Mouse (Mus musculus) spleen, embryonic (tissue): ENCODE results near the gene Ino80d.

Experiments used
- CTCF ChIA-PET: fragments of 350-600 bp; sonication (Branson Sonifier 250); formaldehyde crosslinking; loops from one replicate; lab custom pipeline; 2022; lab: Charles Lee

Gene Ino80d

GRCm38 (mm10) chr1:63110536-63111285 lies 3.8 kb downstream of the Ino80d start:
- CTCF ChIA-PET, result no interaction called here

GRCm38 (mm10) chr1:63107614-63108327 lies 6.7 kb downstream of the Ino80d start:
- CTCF ChIA-PET, result no interaction called here

GRCm38 (mm10) chr1:63102758-63103451 lies 11.6 kb downstream of the Ino80d start:
- CTCF ChIA-PET, result interaction anchor here (0.7 kb wide), 1 partner anchor 14 kb away, joined by 3 read pairs; no protein-coding TSS in a partner anchor

GRCm38 (mm10) chr1:63100196-63100595 lies 14.3 kb downstream of the Ino80d start:
- CTCF ChIA-PET, result no interaction called here

GRCm38 (mm10) chr1:63098831-63099230 lies 15.6 kb downstream of the Ino80d start:
- CTCF ChIA-PET, result no interaction called here

- CTCF ChIA-PET, result no interaction called here
These were observed 18.4 kb downstream of the Ino80d start for GRCm38 (mm10) chr1:63096071-63096470.

DNA sequence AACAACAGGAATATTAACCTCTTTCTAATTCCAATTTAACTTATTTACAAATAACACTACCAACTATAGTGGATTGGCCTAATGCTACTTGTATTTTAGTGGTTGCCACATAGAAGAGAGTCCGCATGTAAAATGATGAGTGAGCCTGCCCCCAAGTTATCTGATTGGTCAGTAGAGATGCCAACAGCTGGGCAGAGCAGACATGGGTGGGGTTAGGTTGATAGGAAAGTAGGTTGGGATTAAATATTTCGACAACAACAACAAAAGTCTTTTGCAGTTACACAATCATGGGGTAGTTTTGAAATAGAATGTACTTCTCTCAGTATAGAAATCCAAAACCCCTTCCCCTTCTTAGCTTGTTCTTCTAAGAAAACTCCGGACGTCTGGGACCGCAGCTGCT lies 24.7 kb downstream of the Ino80d start:
- CTCF ChIA-PET, result no interaction called here

DNA sequence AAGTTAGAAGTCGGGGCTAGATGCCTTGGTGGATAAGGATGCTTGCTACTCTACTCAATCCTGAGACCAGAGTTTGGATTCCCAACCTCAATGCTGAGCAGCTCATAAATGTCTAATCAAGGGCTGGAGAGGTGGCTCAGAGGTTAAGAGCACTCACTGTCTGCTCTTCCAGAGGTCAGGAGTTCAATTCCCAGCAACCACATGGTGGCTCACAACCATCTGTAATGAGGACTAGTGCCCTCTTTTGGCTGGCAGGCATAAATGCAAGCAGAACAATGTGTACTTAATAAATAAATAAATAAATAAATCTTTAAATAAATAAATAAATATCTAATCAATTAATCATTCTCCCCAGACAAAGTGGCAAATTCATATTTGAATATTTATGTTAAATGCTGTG lies 25.9 kb downstream of the Ino80d start:
- CTCF ChIA-PET, result interaction anchor here (0.5 kb wide), 1 partner anchor 14 kb away, joined by 3 read pairs; no protein-coding TSS in a partner anchor

DNA sequence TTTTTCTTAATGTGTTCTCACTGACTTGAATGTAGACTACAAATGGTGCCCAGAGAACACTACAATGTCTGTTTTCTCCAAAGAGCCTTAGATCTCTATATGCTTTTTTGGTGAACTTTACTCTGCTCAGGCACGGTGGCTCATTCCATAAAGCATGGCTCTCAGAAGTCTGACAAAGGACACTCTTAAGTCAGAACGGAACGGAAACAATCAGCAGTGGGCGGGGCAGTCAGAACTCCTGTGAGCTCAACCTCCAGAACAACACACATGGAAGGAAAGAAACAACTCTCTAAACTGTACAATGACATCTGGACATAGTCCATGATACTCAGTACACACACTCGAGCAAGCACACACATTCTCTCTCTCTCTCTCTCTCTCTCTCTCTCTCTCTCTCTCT lies 34.2 kb downstream of the Ino80d start:
- CTCF ChIA-PET, result no interaction called here

DNA sequence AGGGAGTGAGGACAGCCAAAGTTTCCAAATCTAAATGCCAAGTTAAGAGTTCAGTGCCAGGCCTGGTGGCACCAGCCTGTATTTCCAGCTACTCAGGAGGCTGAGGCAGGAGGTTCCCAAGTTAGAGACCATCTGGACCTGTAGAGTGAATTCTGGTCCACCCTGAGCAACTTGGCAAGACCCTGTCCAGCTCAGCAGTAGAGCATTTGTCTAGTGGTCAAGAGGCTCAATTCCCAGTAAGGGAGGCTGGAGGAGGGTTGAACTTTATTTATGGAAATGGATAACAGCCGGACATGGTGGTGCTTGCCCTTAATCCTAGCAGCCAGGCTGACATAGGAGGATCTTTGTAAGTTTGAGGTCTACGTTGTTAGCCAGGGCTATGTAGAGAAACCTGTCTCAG lies 38.1 kb downstream of the Ino80d start:
- CTCF ChIA-PET, result no interaction called here

DNA sequence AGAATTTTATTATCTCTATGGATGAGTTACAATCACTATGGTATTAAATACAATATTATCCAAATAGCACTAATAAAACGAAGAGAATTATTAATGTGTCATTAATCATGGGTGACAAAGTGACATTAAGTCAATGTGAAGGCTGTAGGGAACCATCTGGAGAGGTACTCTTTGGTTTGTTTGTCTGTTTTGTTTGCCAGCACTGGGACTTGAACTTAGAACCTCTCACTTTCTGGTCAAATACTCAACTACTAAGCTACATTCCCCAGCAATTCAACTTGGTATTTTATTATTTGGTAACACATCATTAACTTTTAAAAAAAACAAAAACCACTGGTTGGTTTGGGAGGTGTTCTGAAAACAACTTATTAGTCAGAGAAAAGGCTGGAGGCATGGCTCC lies 43.1 kb downstream of the Ino80d start:
- CTCF ChIA-PET, result no interaction called here

DNA sequence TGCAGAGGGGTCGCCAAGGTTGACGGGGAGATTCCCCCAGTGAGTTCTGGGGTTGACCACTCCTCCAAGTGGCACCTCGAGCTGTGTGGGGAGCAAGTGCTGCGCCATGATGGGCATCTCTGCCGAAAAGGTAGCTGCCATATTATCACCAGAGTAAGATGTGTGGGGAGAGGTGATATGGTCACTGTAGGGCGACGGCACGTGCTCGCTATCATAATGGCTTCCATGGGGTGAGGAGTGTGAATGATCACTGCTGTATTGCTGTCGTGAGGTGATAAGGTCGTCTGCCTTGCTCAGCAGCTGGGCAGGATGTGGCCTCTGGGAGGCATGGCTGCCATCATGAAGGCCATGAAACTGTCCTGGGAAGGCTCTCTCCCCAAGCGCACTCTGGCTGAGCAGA lies 56.1 kb downstream of the Ino80d start:
- CTCF ChIA-PET, result no interaction called here

- CTCF ChIA-PET, result no interaction called here
These were observed 56.6 kb downstream of the Ino80d start for GRCm38 (mm10) chr1:63057849-63058248.

GRCm38 (mm10) chr1:63057318-63057717 lies 57.1 kb downstream of the Ino80d start:
- CTCF ChIA-PET, result no interaction called here

DNA sequence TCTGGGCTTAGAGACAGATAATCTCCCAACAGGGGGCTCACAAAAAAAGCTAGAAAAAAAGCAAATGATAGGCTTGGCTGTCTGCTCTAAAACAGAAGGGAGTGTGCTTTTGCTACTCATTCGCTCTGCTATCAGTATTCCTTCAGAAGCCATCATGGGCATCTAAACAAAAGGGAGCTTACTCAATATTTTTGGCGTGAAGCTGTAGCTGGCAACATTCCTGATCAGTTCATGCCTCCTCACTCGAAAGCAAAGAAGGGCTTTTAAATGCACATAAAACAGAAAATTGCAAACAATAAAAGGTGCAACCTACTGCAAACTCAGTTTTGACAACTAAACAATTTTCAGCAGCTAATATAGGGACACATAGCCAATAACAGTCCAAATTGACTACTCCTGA lies 59.1 kb downstream of the Ino80d start:
- CTCF ChIA-PET, result no interaction called here

DNA sequence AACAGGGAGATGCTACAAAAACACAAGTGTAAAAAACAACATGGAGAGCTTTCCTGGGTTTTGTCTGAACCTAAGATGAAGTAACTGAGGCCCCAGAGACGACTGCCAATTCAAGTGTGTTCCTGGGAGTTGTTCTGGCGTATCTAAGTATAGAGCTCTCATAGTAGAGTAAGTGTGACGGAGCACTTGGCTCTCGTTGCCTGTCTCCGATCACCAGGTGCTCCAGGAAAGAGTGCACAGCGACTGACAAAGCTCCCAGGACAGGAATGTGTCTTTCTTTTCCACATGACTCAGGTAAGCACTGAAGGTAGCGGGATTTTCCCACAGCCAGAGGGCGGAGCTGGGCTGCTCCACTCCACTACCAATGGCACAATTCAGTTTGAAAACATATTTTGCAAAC lies 63.6 kb downstream of the Ino80d start:
- CTCF ChIA-PET, result no interaction called here

DNA sequence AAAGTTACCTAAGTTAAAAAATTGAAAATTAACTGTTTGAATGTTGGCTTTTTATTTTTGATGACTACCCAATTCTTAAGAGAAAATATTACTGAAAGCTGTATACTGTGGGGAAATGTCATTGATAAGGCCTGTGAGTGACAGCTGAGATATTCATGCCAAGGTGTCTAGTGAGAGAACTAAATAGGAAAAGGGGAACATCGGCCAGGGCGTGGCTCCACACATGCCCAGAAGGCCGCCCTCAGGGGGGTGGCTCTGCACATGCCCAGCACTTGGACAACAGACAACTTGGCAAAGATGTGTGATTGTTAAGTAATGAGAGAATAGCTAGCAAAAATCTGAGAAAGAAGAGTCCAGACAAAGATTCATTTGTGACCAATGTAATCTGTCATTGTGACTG lies 64.5 kb downstream of the Ino80d start:
- CTCF ChIA-PET, result no interaction called here

- CTCF ChIA-PET, result no interaction called here
These were observed 66.5 kb downstream of the Ino80d start for GRCm38 (mm10) chr1:63047983-63048382.

- CTCF ChIA-PET, result no interaction called here
These were observed 81.5 kb downstream of the Ino80d start for GRCm38 (mm10) chr1:63032929-63033328.

DNA sequence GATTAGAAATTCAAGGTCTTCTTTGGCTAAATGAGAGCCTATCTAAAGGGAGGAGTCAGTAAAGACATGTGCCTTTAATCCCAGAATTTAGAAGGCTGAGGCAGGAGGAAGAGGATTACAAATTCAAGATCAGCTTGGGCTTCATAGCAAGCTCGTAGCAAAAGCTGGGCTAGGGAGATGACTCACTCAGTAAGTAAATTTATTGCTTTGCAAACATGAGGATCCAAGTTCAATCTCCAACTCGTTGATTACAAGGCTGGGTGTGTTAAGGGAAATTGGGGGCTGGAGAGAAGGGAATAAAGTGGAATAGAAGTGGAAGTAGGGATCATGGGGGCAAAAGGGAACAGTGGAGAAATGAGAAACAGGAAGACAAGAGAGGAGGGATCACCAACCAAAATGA lies 94.6 kb downstream of the Ino80d start:
- CTCF ChIA-PET, result no interaction called here

DNA sequence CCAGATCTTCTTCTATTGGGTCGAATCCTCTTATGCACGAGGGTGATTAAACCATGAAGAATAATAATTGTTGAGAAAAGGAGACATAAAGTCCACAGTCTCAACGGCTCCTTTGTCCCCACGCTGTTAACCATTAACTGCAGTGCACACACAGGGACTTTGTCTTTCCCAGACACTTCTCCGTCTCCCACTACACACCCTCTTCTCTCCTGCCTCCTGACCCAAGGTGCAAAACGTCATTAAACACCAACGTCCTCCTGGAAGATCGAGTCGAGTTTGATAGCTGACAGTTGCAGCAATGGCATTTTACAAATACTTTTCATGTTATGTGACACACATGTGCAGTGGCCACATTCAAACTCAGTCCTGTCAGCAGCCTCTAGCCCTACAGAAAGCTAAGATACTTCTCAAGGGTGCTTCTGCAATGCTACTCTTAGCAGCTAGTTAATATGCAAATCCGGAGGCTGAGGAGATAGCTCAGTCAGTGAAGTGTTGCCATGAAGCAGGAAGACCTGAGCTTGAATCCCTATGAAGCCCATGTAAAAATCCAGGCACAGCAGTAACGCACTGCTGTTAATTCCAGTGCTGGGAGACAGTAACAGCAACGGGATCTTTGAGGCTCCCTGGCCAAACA lies 109.3 kb downstream of the Ino80d start:
- CTCF ChIA-PET, result no interaction called here

DNA sequence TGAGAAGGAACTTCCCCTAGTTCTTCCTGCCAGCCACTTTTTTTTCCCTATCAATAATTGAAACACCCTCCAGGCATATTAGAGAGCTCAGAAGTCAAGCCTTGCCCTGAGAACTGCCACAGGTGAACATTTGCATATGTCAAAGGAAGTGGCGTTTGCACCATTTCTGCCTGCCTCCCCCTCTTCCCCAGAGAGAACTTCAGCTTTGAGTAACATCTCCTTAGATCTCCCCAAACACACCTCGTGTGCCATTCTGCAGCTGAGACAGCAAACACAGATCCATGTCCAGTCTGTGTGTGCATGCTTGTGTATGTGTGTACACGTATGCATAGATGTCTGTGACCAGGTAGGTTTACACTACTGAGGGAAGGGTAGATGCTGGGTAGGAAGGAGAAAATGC lies 112.6 kb downstream of the Ino80d start:
- CTCF ChIA-PET, result interaction anchor here (0.6 kb wide), 1 partner anchor 51 kb away, joined by 3 read pairs; no protein-coding TSS in a partner anchor
